Mouse (Mus musculus): Measurements from ENCODE around the gene Lmnb2. TPM values are rescaled to one million over a fixed set of nuclear protein-coding genes. Genes with fewer than 3 reads are reported as not detected.

The Lmnb2 gene
- polyA plus RNA-seq, 1 experiment from 2014 or later, result 51.6 TPM

DNA sequence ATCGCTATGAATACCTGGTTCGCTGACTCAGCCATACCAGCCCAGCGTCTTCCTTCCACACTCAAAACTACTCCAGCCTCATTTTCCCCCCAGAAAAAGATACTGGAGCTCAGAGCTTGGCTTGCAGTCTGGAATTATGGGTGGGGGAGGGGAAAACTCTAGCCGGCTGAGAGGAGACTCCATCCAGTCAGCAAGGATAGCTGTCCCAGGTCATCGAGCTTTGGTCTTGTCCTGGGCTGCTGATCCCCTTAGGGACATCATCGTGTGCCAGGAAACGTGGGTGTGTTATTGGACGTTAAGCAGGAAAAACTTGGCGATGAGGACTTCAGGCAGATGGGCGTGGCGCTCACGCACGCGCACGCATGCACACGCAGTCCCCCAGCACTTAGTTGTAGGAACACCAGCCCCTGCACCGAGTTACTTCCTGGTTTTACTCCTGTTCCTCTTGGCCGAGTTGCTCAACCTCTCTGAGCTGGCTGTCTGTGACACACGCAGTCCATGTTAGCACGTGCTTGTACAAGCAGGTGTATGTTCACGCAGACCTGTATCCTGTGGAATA lies 15.5 kb upstream of the Lmnb2 start:
- peaks cover 91% of the 10 kb centered on the region for H3K4me1 ChIP-seq
- H3K27ac ChIP-seq, result peak overlapping the region; percentile 67
- WGBS, result 3% methylated on average over 21 of the region's 21 CpGs
- H3K36me3 ChIP-seq, result no peaks in the 10 kb centered on the region
- peak overlapping the region; percentile 72 for H3K4me2 ChIP-seq
- H3K9me3 ChIP-seq, result no peaks in the 10 kb centered on the region
- H3K9ac ChIP-seq, result no peak overlapping the region
- H3K4me3 ChIP-seq, result peak overlapping the region; percentile 67
- H3K27me3 ChIP-seq, result peaks cover 6% of the 10 kb centered on the region; the same call in 1 of the 2 replicates
- no peak for ATAC-seq (ENCODE audit: insufficient number of reproducible peaks, low FRiP score, low TSS enrichment, low read depth)

DNA sequence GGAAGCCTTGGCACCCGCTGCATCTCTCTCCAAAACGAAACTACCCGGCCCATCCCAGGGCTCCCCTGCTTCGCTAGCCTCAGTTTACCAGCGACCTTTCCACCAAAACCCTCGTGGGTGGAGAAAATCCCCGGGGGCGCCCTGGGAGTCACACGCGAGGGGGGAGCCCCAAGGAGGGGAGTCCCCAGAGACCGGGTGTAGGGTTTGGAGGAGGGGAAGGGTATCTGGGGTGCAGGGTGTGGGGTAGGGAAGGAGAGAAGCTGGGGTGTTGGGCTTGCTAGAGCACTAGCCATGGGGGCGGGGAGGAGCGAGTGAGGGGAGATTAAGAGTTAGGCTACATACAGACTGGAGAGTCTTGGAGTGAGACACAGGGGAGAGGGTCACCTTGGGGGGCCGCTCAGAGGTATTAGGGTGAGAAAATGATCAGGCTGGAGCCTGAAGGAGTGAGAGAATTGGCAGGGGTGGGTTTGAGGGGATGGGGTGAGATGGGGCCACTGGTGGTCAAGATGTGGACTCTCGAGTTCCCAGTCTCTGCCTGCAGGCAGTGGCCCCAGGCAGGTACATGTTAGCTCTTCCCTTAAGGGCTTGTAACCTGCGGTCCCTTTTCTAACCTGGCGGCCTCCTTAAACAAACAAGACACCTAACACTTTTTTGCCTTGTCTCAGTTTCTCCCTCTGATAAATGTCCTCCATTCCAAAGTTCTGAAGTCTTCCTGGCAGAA lies 14.8 kb upstream of the Lmnb2 start:
- Histone ChIP-seq H3K4me2 (peak overlapping the region; percentile 72), H3K9ac (0 out of 2 replicates have a peak overlapping the region, but pooled peaks have one; percentile 14), H3K36me3 (no peaks in the 10 kb centered on the region), H3K9me3 (no peaks in the 10 kb centered on the region), H3K27me3 (peaks cover 6% of the 10 kb centered on the region; the same call in 1 of the 2 replicates), H3K4me3 (peak overlapping the region; percentile 67), H3K27ac (peak overlapping the region; percentile 67), H3K4me1 (peaks cover 85% of the 10 kb centered on the region)
- WGBS, result 3% methylated on average over 17 of the region's 17 CpGs
- ATAC-seq (ENCODE audit: insufficient number of reproducible peaks, low FRiP score, low TSS enrichment, low read depth), result no peak

DNA sequence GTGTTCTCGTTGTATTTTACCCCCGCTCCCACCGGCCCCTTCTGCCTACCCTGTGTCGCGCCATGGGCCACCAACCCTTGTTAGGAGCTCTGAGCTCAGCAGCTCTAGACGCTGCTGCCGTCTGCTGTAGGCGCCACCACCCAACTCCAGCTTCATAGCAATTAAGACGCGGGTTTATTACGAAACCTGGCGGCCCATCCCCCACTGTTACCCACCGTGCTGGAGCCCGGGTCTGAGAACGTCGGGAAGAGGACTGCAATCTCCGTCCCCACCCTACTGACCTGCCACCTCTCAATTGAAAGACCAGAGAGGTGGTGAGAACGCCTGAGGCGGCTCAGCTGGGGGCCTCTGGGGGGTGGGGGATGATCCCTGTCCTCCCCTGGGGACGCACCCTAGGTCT lies 14.2 kb upstream of the Lmnb2 start:
- Histone ChIP-seq H3K36me3 (no peaks in the 10 kb centered on the region), H3K9me3 (no peaks in the 10 kb centered on the region), H3K27ac (peak overlapping the region; percentile 67), H3K9ac (0 out of 2 replicates have a peak overlapping the region, but pooled peaks have one; percentile 14), H3K4me2 (peak overlapping the region; percentile 72), H3K4me3 (peak overlapping the region; percentile 67), H3K27me3 (peaks cover 6% of the 10 kb centered on the region; the same call in 1 of the 2 replicates), H3K4me1 (peaks cover 78% of the 10 kb centered on the region)
- ATAC-seq (ENCODE audit: insufficient number of reproducible peaks, low FRiP score, low TSS enrichment, low read depth), result no peak
- WGBS, result 1% methylated on average over 20 of the region's 20 CpGs

DNA sequence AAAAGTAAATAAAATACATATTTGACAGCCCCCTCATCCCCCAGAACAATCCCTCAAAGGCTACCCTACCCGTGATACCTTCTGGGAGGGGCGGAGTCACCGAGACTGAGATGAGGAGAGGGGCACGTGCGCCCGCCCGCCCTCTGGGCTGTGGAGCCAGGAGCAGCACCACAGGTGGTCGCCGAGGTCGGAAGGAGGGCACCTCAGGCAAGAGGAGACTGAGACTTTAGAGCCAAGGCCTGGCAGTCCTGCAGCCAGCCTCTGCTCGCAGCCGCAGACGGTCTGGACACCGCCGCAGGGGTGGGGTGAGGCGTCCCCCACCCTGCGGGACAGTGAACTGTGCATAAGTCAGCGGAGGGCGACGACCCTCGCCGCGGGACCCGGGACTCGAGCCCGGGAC lies 13.7 kb upstream of the Lmnb2 start:
- WGBS, result 4% methylated on average over 26 of the region's 26 CpGs
- Histone ChIP-seq H3K4me3 (peak overlapping the region; percentile 67), H3K4me1 (peaks cover 73% of the 10 kb centered on the region), H3K36me3 (no peaks in the 10 kb centered on the region), H3K9ac (no peak overlapping the region), H3K27me3 (peaks cover 6% of the 10 kb centered on the region; the same call in 1 of the 2 replicates), H3K4me2 (peak overlapping the region; percentile 72), H3K27ac (0 out of 2 replicates have a peak overlapping the region, but pooled peaks have one; percentile 29), H3K9me3 (no peaks in the 10 kb centered on the region)
- no peak for ATAC-seq (ENCODE audit: insufficient number of reproducible peaks, low FRiP score, low TSS enrichment, low read depth)

DNA sequence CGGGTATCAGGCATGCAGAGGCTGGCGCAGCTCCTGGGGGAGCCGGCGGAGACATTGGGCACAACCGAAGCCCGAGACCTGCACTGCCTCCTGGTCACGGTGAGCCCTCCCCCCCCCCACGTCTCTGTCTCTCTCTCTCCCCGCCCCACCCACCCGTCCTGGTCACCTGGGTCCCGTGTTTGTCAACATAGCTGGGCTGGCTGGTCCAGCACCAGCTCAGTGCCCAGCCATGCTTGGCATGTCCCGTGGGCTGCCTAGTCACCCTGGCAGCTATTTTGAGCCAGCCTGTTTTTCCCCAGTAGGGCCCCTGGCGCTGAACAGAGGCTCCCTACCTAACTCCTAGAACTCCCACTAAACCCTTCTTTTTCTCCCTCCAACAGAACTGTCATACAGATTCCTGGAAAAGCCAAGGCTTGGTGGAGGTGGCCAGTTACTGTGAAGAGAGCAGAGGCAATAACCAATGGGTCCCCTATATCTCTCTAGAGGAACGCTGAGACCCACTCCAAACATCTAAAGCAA lies 13.2 kb upstream of the Lmnb2 start:
- peaks cover 6% of the 10 kb centered on the region; the same call in 1 of the 2 replicates for H3K27me3 ChIP-seq
- 7% methylated on average over 14 of the region's 14 CpGs for WGBS
- ATAC-seq (ENCODE audit: insufficient number of reproducible peaks, low FRiP score, low TSS enrichment, low read depth), result no peak

DNA sequence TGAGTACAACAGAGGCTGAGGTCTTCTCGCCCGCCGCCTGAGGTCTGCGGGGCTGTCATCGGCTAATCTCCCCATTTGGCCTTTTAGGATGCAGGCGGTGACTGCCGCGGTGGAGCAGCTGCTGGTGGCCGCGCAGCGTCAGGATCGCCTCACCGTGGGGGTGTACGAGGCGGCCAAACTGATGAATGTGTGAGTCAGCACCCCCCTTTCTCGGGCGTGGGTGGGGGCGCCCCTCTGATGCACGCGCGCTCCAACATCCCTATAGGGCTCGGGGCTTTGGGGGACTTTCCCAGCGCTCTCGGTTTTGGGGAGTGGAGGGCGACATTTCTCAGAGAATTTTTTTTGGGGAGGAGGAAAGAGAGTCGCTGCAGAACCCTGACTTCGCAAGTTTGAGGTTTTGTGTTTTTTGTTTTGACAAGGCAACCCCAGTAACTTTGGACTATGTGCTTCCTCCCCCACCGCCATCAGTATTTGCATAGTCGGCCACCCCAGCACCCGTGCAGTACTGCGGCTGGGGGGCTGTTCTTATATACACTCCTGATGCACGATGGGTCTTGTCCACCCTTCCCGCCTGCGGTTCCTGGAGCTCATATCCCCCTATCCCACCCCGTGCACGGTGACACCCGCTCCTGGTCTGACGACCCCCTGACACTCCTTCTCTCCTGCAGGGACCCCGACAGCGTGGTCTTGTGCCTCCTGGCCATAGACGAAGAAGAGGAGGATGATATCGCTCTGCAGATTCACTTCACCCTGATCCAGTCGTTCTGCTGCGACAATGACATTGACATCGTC lies 12.5 kb upstream of the Lmnb2 start:
- no peak for ATAC-seq (ENCODE audit: insufficient number of reproducible peaks, low FRiP score, low TSS enrichment, low read depth)
- H3K4me1 ChIP-seq, result peaks cover 62% of the 10 kb centered on the region
- peaks cover 6% of the 10 kb centered on the region; the same call in 1 of the 2 replicates for H3K27me3 ChIP-seq
- H3K9me3 ChIP-seq, result no peaks in the 10 kb centered on the region
- peak overlapping the region; percentile 72 for H3K4me2 ChIP-seq
- peak overlapping the region; percentile 72 for H3K9ac ChIP-seq
- peak overlapping the region; percentile 67 for H3K4me3 ChIP-seq
- no peaks in the 10 kb centered on the region for H3K36me3 ChIP-seq
- under 1% methylated on average over 43 of the region's 45 CpGs for WGBS
- H3K27ac ChIP-seq, result peak overlapping the region; percentile 85

More for the DNA sequence above, 13.2 kb upstream of the Lmnb2 start:
- H3K4me2 ChIP-seq, result peak overlapping the region; percentile 72
- H3K4me1 ChIP-seq, result peaks cover 68% of the 10 kb centered on the region
- peak overlapping the region; percentile 67 for H3K4me3 ChIP-seq
- peak overlapping the region; percentile 72 for H3K9ac ChIP-seq
- no peaks in the 10 kb centered on the region for H3K9me3 ChIP-seq
- H3K27ac ChIP-seq, result no peak overlapping the region; the same call in 1 of the 2 replicates
- no peaks in the 10 kb centered on the region for H3K36me3 ChIP-seq

DNA sequence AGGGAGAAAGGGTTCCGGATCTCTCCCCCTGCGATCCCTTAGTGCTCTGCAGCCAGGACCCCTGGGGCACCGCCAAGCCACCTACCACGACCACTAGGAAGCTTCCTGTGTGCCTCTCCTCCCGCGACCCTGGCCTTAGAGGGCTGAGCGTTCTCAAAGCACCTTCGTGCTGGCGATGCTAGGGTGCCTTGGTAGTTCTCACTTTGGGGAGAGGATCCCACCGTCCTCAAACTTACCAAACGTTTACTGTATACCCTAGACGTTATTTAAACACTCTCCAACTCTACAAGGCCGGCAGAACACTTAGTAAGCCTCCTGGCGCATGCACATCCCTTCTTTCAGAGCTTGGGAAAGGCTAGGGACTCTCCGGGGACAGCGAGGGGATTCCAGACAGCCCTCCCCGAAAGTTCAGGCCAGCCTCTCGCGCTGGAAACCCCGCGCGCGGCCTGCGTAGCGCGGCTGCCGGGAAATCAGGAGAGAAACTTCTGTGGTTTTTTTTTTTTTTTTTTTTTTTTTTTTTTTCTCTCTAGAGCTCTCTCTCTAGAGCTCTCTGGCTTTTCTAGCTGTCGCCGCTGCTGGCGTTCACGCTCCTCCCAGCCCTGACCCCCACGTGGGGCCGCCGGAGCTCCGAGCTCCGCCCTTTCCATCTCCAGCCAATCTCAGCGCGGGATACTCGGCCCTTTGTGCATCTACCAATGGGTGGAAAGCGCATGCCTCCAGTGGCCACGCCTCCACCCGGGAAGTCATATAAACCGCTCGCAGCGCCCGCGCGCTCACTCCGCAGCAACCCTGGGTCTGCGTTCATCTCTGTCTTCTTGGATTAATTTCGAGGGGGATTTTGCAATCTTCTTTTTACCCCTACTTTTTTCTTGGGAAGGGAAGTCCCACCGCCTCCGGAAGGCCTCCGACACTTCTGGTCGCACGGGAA lies 11.5 kb upstream of the Lmnb2 start, which contains the start of gene Gadd45b:
Gene Gadd45b (plus strand): TSS at position 775 of the 928 bp plus-strand sequence.
- ATAC-seq (ENCODE audit: insufficient number of reproducible peaks, low FRiP score, low TSS enrichment, low read depth), result peak; percentile 91
- Histone ChIP-seq H3K27me3 (peaks cover 6% of the 10 kb centered on the region; the same call in 1 of the 2 replicates), H3K9me3 (no peaks in the 10 kb centered on the region), H3K4me1 (peaks cover 53% of the 10 kb centered on the region), H3K4me3 (peak within 1 kb of the TSS; percentile 67), H3K9ac (peak within 1 kb of the TSS; percentile 72), H3K27ac (peak within 1 kb of the TSS; percentile 95), H3K36me3 (no peaks in the 10 kb centered on the region), H3K4me2 (peak within 1 kb of the TSS; percentile 94)
- WGBS, result under 1% methylated on average over 56 of the region's 56 CpGs

DNA sequence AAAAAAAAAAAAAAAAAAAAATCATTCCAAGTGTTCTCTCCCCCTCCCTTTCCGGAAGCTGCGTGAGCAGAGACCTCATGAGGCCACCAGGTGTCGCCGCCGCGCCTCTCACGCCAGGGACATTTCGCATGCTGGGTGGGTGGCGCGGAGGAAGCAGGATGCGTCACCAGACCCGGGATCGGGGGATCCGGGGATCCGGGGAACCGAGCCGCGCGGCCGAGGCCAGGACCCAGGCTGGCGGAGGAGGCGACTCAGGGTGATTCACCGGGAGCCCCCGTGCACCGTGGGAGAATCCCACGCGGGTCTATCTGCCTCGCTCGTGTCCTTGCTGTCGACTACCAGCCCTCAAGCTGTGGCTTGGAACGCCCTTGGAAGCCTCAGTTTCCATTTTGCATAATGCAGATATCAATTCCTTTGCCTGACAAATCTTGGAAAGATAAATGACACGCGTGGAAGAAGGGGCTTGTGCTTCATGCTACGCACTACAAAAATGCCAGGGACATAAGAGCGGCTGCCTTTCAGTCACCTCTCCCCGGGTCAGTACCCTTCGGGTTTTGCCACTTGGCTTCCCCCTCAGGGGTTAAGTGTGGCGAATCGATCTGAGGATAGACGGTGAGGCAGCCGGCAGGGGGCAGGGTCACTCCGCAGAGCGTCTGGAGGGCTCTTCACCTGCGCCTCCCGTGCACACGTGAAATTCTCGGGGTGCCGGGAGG lies 10.7 kb upstream of the Lmnb2 start:
- Histone ChIP-seq H3K9me3 (no peaks in the 10 kb centered on the region), H3K27ac (peak overlapping the region; percentile 95), H3K4me1 (peaks cover 46% of the 10 kb centered on the region), H3K27me3 (peaks cover 3% of the 10 kb centered on the region; the same call in 1 of the 2 replicates), H3K4me3 (peak overlapping the region; percentile 67), H3K4me2 (peak overlapping the region; percentile 94), H3K9ac (peak overlapping the region; percentile 55), H3K36me3 (no peaks in the 10 kb centered on the region)
- WGBS, result under 1% methylated on average over 46 of the region's 48 CpGs
- no peak for ATAC-seq (ENCODE audit: insufficient number of reproducible peaks, low FRiP score, low TSS enrichment, low read depth)

DNA sequence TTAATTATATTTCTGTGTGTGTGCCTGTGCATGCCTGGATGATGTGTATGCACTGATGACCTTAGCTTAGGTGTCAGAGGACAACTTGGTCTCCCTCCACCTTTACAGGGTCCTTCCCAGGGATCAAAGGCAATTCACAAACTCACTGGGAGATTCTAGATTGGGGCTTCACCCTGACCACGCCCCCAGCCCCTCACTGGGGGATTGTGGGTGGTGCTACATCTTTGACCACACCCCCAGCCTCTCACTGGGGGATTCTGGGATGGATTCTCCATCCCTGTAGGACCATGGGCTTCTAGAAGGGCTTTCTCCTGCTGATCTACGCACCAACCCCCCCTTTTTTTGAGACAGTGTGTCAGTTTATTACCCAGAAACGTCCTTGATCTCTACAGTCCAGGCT lies 7.4 kb upstream of the Lmnb2 start:
- no peak overlapping the region for H3K4me3 ChIP-seq
- no peaks in the 10 kb centered on the region for H3K36me3 ChIP-seq
- H3K9me3 ChIP-seq, result no peaks in the 10 kb centered on the region
- H3K27me3 ChIP-seq, result no peaks in the 10 kb centered on the region
- H3K27ac ChIP-seq, result no peak overlapping the region
- no peak for ATAC-seq (ENCODE audit: insufficient number of reproducible peaks, low FRiP score, low TSS enrichment, low read depth)
- 49% methylated on average over 3 of the region's 3 CpGs for WGBS
- H3K4me2 ChIP-seq, result no peak overlapping the region
- peaks cover 24% of the 10 kb centered on the region for H3K4me1 ChIP-seq
- no peak overlapping the region for H3K9ac ChIP-seq

DNA sequence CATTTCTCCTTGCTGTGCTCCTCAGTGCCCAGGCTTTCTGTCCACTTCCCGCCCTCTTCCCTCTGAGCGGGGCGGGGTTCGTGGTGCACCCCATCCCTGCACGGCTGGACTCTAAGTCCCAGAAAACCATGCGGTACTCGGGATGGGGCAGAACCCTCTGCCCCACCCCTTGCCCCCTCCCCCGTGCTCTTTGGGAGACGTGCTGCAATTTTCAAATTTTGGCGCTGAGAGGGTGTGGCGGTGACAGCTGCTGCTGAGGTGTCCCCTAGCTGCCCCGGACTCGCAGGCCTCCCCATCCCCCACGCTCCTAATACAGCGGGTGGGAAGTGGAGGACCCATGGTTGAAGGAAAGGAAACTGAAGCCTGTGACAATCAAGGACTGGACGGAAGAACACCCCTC lies 3.9 kb upstream of the Lmnb2 start:
- no peaks in the 10 kb centered on the region for H3K9me3 ChIP-seq
- ATAC-seq (ENCODE audit: insufficient number of reproducible peaks, low FRiP score, low TSS enrichment, low read depth), result peak; percentile 64
- no peak overlapping the region for H3K9ac ChIP-seq
- 0 out of 2 replicates have a peak overlapping the region, but pooled peaks have one; percentile 27 for H3K27ac ChIP-seq
- no peaks in the 10 kb centered on the region for H3K27me3 ChIP-seq
- no peaks in the 10 kb centered on the region for H3K36me3 ChIP-seq
- peak overlapping the region; percentile 56 for H3K4me2 ChIP-seq
- WGBS, result 5% methylated on average over 16 of the region's 16 CpGs
- H3K4me1 ChIP-seq, result peaks cover 22% of the 10 kb centered on the region
- H3K4me3 ChIP-seq, result peak overlapping the region; percentile 35
